Mouse (Mus musculus) embryo, embryonic 10 days (tissue): Measurements from ENCODE around the gene Acsm3.
"Not testable (repeated sequence)": the region's sequence is repeated elsewhere in the genome, so short reads cannot be mapped to it uniquely, and the experiment has no call there.

Experiments used
- DNase-seq: peaks from one replicate; pipeline ENCODE4 v3.0.0-alpha.2; 2015; ENCODE audit warnings: low spot score

The Acsm3 gene

DNA sequence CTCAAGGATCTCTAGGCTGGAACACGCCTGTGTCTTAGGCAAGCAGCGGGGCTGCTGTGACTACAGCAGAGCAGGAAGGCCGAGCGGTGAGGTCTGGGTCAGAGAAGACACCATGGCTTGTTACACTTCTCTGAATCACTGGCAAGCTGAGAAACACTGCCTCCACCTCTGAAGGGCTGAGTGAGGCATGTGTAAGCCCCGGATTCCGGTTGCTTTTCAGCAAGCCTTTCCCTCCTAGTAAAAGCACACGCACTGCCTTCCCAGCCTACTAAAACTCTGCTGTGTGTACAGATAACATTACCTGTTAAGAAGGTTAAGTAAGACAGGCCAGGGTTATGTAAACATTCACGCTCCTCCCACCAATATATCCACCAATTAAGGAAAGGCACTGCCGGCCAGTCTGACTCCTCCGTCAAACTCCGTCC is at the start of gene Acsm3:
Gene Acsm3, plus strand, starts transcription at position 397 of the 425 bp plus-strand sequence.
- DNase-seq, result peak; percentile 10

DNA sequence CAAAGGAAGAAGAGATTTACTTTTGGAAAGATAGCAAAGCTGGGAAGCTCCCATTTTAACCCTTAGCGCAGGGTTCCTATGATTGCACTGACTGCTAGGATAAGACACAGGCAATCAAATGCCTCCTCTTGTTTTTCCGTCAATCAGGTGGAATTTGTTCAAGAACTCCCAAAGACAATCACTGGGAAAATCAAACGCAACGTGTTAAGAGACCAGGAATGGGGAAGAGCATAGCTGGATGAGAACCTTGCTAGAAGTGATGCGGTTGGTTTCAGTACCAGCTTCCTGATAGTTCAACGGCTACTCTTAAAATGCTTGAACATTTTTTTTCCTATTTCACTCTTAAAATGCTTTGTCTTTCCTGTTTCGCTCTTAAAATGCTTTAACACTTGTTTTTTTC is 46.6 kb upstream of the Acsm3 start:
- no peak for DNase-seq

DNA sequence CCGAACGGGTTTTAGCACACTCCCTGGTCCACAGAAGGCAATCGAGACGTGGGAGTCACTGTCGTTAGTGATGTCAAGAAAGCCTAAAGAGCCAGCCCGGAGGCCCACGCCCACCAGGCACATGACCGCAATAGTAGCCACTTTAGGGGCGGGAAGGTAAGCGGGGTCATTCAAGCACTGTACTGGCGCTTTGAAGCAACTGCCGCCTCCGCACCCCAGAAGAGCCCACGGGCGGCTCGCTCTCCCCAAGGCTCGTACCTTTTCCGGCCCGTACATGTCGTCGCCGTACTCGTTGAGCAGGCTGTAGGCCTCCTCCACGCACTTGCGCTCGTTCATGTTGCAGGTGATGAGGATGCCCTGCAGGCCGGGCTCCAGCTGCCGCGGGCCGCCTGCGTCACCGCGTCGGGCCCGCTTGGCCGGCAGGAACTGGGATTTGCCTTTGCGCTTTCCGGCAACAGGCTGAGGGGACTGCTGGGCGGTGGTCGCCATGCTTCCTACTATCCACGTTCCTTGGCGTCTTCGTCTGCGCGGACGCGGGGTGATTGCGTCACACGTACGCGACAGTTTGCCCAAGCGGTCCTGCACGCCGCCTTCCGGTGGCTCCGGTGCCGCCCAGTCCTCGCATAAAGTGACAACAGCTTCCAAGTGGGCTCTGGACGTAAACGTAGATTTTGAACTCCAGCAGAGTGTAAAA is 40.3 kb upstream of the Acsm3 start, which contains the start of gene Thumpd1:
Gene Thumpd1, minus strand, starts transcription at position 546 of the 694 bp plus-strand sequence.
- DNase-seq, result peak; percentile 99

DNA sequence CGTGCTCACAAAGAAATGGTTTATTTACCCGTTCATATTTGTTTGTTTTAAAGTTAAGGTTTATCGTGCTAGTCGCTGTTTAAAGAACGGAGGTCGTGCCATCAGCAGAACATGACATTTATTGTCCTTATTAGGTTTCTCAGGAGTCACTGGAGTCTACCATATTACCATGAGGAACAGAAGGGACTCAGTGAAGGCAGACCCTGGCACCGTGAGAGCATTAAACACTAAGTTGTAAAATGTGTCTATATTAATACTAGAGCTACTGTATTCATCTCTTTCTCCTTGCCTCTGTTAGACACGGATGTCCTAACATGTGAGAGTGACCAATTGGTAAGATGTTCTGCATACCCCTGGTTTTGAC is 39.8 kb upstream of the Acsm3 start:
- no peak for DNase-seq

DNA sequence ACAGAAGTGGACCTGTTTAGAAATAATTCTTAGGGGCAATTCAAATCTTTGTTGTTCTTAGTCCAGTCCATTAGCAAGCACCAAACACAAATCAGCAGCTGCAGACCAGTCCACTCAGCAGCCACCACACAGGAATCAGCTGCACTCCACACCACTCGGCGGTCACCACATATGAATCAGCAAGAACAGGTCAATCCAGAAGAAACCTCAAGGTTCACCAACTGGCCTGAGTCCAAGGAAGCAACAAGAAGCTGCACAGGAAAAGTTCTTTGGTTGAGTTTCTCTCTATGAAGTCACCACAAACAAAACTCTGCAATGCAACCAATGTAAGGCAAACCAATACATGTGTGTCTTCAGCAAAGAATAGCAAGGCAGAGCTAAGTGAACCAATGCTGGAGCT is 33.1 kb upstream of the Acsm3 start:
- DNase-seq, result no peak

DNA sequence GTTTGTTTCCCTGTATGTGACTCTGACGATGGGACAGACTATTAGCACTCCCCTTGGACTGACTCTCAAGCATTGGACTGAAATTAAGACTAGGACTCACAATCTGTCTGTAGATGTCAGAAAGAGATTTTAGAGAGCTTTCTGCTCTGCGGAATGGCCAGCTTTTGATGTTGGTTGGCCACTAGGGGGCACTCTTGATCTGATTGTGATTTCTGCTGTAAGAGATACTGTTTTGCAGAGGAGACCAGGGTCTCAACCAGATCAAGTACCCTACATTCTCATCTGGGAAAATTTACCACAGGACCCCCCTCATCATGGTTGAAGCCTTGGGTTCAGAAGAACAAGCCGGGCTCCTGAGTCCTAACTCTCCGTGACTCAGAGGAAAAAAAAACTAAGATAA is 29.5 kb upstream of the Acsm3 start:
- peak; percentile 13 for DNase-seq

DNA sequence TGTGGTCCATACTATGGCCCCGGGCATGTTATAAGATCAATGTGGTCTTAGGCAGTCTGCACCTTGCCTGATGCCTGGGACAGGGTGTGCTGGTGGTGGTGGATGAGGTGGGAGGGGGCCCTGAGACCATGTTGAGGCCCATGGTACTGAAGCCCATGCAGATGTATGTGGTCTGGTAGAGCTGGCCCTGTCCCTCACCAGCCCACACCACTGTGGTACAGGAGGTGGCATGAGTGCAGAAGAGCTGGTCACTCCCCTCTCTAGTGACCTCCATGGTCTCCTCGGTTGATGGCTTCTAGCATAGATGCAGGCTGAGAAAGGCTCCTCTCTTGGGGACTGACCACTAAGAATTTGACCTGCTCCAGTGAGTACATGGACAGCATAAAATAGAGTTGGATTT is 21.8 kb upstream of the Acsm3 start:
- no peak for DNase-seq

DNA sequence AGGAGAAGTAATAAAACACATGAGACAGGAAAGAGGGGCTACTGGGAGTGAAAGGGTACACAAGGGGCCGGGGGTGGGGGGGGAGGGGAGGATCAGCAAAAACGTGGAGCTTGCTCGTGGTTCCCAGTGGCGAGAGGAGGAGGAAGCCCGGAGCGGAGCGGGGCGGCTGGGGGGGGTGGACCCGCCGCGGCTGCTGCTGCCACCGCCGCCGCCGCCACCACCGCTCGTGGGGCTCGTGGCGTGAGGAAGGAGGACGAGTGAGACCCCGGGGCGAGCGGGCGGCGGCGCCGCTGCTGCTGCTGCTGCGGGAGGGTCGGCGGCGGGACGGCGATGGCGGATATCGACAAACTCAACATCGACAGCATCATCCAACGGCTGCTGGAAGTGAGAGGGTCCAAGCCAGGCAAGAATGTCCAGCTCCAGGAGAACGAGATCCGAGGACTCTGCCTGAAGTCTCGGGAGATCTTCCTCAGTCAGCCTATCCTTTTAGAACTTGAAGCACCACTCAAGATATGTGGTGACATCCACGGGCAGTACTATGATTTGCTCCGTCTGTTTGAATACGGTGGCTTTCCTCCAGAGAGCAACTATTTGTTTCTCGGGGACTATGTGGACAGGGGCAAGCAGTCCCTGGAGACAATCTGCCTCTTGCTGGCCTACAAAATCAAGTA is 20.8 kb upstream of the Acsm3 start:
- DNase-seq, result not testable (repeated sequence)

DNA sequence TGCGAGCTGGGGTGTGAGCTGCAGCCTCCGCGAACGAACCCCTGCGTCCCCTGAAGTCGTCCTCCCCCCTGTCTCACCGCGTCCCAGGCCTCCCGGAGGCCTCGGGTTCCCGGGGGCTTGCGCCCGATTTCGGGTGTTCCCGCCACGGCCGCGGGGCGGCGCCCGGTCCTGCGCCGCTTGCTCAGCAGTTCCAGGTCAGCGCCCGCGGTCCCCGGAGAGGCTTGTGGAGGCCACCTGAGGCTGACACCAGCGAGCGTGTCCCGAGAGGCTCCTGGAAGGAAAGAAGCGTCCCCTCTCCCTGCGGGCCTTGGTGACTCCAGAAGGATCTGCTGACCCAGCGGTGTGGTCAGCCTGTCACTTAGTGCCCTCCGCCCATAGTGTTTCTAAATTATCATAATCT is 16.4 kb upstream of the Acsm3 start:
- DNase-seq, result peak; percentile 20

DNA sequence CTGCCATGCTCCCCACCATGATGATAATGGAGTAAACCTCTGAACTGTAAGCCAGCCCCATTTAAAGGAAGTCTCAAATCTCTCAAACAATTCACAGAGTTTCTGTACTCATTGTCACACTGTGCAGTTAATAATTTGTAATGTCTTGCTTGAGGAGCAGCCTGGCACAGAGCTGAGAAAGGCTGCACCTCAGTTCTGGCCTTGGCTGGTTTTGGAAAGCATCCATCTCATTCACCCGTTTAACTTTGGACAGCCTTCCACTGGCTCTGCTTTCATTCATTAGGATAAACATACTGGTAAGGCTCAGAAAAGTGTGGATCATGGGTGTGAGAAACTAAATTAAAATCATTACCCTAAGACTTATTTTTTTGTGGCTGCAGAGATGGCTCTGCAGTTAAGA is 14.9 kb upstream of the Acsm3 start:
- no peak for DNase-seq

DNA sequence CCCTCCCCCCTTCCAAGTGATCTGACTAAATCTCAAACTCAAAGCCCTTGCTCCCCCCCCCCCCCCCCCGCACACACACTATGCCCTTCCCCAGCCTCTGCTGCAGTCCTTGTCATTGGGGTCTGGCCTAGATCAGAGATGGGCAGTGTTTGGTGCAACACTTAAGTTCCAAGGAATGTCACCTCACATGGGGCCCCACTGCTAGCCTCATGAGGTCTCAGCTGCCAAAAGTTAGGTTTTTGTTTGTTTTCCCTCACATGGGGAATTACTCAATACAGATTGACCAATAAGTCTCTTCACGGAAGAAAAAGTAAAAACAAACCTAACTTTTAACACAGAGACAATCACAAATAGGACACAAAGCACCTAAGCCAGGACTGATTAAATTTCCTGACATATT is 12.0 kb upstream of the Acsm3 start:
- no peak for DNase-seq

DNA sequence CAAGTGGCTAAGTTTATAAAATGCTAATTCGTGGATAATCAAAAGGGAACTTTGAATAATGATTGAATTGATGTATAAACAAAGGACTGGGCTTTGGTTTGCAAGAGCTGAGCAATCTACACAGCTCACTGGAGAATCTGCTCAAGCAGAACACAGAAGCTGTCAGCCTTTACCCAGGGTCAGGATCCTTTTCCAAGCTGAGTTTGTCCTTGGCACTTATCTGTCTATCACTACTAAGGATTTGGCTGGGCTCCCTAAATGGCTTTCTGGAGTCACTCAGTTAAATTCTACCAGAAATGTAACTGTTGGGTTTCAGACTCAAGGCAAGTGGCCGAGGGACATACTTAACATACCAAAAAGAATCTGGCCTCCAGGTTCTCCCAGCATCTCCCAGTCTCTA is 10.8 kb upstream of the Acsm3 start:
- DNase-seq, result no peak

DNA sequence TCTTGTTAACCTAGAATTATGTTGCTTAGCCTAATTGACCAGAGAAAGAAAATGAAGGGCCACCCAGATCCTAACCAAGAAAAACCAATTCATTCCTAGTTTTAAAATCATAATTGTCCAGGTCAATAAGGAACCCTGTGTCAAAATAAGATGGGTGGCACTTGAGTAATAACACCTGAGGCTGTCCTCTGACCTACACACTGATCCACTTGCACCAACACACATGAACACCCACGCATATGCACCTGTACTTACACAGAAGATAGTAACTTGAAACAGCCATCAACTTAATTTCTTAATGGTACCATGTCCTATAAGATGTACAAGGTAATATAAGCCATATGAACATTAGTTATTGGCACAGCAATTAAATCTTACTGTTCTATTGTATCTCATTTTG is 7.0 kb upstream of the Acsm3 start:
- DNase-seq, result no peak

DNA sequence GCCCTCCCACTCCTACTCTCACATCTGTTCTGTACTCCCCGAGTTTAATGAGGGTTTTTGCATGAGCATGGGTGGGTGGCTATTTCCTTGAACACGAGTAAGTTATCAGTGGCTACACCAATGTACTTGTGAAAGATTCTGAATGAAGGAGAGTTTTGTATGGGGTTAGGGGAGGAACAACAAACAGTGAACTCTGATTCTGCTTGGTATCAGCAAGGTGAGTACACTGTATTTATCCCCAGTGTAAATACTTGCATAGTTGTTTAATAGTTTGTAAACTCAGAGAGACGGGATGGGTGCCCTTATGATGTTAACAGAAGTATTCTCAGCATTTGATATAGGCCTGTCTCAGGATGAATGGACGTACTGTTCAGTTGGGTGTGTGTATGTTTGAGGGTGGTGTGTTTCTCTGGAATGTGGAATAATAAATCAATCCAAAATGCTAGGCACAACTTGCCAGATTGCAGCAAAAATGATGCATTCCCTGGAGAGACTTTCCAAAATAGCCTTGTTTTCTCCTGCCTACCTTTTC is 1.5 kb downstream of the Acsm3 start:
- no peak for DNase-seq

DNA sequence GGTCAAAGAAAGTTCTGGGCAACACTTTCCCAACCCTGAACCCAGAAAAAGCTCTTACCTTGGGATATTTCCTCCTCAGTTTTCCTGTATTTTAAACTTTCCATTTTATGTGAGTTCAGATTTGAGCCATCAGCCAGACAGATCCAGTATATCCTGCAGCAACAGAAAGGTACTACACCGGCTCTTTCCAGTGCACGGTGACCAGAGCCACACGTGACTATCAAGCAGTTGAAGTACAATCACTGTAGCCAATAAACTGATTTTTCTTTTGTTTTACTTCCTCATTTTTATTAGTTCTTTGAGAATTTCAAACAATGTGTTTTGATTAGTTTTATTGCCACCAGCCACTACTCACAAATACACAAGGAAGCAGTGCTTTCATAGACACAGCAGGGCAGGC is 3.7 kb downstream of the Acsm3 start:
- DNase-seq, result no peak

DNA sequence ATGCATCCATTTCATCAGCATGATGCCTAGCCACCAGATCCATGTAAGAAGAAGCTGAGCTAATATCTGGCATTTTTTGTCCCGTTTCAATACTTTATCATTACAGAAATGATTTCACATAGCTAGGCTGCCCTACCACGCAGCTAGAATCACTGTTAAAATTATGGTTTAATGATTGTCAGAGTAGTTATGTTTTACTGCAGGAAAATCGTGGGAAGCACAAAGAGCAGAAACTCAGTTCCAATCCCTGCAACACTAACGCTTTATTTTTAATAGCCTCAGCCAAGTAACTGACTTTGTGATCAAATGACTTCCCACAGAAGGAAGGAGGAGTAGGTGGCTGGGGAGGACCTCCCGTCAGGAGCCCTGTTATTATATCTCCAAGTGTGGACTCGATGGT is 6.3 kb downstream of the Acsm3 start:
- DNase-seq, result no peak

DNA sequence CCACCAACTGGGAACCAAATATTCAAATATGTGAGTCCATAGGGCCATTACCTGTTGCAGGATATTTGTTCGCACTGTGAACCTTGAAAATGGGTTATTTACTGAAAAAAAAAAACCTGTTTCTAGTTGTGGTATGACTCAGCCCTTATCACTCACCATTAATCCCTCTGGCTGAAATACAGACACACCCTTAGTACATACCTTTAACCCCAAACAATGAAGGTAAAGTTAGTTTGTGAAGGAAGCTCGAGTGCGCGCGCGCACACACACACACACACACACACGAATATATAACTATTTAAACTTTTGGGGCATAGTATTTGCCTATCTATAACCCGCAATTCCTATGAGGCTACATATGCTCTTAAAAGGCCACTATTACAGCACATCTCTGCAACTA is 9.2 kb downstream of the Acsm3 start:
- no peak for DNase-seq

DNA sequence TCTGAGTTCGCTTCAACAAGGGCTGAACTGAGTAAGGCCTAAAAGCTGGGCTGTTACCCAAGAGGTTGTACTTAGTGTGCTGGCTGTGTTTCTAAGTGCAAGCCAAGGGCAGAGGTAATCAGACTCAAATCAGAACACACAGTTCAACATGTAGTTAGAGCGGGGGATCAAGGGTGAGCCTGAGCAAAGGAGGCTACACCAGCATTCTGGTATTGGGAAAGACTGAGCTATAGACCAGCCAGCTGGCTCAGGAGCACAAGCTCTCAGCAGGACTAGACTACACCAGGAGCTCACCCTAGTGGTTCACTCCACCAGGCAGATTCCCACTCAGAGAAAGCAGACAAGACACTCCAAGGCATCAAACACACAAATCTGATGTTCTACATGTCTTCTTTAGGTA is 22.7 kb downstream of the Acsm3 start:
- DNase-seq, result no peak

DNA sequence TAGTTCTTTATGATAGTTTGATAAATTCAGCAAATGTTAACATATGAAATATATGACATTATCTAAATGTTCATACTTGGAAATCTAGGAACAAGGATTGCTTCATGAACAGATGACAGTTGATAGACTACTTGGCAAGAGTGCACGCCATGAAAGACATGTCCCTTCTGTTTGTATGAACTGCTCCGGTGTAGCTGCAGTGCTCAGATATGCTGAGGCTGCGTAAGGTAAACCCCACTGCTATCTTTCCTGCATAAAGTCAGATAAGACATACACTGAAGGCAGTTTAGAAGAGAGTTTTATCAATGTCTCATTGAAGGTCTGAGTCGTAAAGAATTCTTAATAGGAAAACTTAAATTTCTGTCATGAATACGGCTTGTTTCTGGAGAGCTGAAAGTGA is 24.2 kb downstream of the Acsm3 start:
- no peak for DNase-seq

DNA sequence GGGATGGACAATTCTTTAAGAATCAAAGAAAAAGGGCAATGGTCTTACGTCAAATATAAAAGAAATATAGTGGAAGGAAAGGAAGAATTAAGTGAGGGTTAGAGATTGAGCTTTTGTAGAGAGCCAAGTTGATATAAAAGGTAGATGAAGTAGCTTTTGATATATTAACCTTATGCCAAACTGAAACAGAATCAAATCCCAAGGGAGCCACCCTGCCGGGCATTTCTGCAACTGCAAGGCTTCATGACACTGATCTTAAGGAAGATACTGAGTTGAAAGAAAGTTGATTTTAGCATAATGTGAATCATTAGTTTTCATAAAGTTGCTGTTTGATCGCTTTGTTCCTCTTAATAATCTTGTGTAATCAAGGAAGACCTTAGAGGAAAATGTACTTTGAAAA is 28.3 kb downstream of the Acsm3 start:
- no peak for DNase-seq

DNA sequence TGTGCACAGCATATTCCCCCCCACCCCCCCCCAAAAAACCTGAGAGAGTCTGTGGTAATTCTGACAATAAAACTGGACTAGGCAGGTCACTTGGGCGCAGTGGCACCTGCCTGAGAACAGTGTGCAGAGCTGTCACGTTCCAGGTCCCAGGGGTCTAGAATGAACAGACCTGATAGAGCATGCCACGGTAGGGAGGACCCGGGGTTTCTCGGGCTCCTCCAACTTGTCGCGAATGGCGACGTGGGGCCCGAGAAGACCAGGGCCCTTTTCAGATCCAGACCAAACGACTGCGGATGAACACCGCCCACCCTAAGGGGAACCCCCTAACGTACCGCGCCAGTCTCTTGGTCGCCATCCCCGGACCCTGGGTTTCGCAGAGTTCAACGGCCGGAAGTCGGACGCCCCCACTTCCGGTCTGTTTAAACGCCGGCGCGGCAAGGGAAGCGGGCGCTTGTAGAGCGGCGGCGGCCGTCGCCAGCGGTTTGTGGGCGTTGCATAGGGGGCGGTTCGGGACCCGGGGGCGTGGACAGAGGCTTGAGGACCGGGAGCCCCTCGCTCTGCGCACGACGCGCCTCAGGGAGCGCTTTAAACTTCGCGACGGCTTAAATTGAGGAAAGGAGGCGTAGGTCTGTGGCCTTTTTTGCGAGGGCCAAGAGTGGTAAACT is 33.0 kb downstream of the Acsm3 start, which contains the start of the genes Rexo5 and Eri2:
Gene Rexo5, plus strand, starts transcription at position 421 of the 665 bp plus-strand sequence.
Gene Eri2, minus strand, starts transcription at position 473 of the 665 bp plus-strand sequence.
- DNase-seq, result peak; percentile 94

DNA sequence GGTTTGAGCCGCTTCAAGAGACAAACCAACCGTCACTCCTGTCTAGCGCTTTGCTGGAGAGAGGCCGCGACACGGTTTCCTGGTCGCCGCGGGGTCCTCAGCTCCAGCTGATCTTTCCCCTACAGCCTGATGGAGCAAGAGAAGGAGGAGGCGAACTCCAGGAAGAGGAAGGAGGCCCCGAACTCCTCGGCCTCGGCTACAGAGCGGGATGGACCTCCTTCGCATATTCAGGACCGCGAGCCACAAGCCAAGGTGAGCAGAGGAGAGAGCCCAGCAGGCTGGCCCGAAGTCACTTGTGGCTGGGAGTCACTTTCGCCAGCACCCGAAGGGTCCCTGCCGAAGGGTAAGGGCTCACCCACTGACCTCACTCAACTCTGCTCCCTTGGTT is 33.5 kb downstream of the Acsm3 start:
- no peak for DNase-seq

DNA sequence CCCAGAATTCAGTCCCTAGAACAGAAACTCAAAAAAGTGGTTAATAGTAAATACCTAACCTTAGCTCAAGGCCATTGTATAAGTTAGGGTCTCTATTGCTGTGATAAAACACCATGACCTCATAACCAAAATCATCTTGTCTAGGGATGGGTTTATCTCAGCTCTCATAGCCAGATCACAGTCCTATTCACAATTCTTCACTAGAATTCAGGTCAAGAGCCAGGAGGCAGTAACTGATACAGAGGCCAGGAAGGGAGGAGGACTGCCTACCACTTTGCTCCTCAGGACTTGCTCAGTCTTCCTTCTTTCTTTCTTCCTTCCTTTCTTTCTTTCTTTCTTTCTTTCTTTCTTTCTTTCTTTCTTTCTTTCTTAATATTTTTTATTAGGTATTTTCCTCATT is 34.6 kb downstream of the Acsm3 start:
- no peak for DNase-seq
